Mouse (Mus musculus) G1E-ER4 (cell line): Measurements from ENCODE around the gene Spsb2. TPM values are rescaled to one million over a fixed set of nuclear protein-coding genes. Genes with fewer than 3 reads are reported as not detected.

Experiments used
- GATA1 ChIP-seq: IDR thresholded peaks from one replicate; pipeline ENCODE4 v1.8.0; 2012; ENCODE audit warnings: low read length, inconsistent platforms
- polyA plus RNA-seq: library from polyadenylated mRNA; stranded (reverse); fragments of >175 nt; gene quantifications from 2 replicates; pipeline ENCODE4 v1.2.3, GENCODE M21; 2012

The Spsb2 gene
- polyA plus RNA-seq = 10.8 and 11.7 TPM in 2 replicates

DNA sequence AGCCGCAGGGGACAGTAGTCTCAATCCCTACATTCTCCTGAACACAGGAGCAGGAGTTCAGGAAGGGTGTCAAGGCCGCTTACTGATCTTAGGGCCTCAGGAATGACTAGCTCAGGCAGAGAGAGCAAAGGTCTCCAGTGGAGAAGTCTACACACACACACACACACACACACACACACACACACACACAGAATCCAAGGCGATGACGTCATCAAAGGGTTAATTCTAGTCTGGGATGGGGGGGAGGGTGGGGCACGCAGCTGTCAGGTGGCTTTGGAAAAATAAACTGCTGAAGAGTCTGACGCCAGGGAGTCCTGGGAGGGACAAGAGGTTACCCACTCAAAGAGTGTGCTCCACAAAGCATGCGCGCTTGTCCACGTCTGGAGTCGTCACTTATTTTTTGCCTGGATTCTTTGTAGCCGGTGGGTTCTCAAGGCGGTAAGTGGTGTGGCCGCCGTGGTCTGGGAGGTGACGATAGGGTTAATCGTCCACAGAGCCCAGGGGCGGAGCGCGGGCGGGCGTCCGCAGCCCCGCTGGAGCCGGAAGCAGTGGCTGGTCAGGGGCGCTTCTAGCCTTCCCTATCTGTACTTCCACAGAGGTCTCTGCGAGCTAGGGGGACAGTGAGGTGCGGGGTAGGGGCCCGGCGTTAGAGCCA lies at the start of gene Spsb2:
TSS of gene Spsb2 (plus strand) at position 304 of the 655 bp plus-strand sequence.
- no peak for TF ChIP-seq GATA1

- no peak for TF ChIP-seq GATA1
Observed at GRCm38 (mm10) chr6:124758849-124759232, 49.6 kb upstream of the Spsb2 start.

DNA sequence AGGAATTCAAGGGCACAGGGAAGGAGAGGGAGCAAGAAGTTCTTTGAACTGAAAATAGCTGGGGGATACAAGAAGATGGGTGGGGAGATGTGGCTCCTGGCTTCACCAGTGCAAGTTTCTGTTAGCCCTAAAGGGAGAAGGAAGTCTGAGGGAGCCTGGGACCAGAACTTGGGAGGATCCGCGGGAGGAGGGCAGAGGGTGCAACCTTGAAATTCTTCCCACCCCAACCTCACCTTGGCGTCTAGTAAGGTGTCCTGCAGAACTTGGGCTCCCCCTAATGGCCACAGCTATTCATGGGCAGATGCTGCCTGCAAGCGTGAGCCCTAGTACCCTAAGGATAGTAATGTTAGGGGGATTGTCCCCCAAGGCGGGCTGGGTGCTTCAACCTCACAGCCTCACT lies 49.2 kb upstream of the Spsb2 start:
- TF ChIP-seq GATA1 = no peak

DNA sequence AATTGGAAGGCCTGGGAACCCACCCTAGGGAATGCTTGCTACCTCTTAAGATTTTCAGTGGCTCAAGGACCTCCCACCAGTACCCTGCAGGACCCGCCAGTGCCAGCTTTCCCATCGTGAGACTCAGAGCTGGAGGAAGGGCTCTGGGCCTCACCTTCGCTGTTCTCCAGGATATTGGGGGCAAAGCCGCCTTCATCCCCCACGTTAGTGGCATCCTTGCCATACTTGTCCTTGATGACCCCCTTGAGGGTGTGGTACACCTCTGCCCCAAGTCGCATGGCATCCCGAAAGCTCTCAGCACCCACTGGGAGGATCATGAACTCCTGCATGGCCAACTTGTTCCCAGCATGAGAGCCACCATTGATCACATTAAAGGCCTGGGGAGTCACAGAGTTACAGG lies 42.5 kb upstream of the Spsb2 start:
- TF ChIP-seq GATA1 = no peak

DNA sequence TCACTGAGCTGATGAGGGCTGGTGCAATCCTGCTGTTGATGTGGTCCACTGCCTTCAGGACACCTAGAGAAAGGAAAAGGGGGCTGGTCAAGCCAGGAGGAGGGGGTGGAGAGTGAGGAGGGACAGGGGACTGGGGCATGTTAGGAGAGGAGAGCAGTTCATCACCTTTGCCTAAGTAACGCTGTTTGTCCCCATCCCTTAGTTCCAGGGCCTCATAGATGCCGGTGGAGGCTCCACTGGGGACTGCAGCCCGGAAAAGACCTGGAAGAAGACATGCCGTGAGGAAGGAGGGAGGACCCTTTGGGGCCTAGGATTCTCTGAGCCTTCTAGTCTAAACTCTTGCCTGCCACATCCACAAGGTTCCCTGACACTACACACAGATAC lies 40.9 kb upstream of the Spsb2 start:
- no peak for TF ChIP-seq GATA1

GRCm38 (mm10) chr6:124767920-124768703 lies 40.3 kb upstream of the Spsb2 start:
- no peak for TF ChIP-seq GATA1

GRCm38 (mm10) chr6:124768704-124769044 lies 39.8 kb upstream of the Spsb2 start:
- TF ChIP-seq GATA1 = no peak

- TF ChIP-seq GATA1 = no peak
Observed at GRCm38 (mm10) chr6:124769101-124769765, 39.2 kb upstream of the Spsb2 start, which contains the start of gene Eno2. Gene Eno2 (minus strand): TSS chr6:124769673.

DNA sequence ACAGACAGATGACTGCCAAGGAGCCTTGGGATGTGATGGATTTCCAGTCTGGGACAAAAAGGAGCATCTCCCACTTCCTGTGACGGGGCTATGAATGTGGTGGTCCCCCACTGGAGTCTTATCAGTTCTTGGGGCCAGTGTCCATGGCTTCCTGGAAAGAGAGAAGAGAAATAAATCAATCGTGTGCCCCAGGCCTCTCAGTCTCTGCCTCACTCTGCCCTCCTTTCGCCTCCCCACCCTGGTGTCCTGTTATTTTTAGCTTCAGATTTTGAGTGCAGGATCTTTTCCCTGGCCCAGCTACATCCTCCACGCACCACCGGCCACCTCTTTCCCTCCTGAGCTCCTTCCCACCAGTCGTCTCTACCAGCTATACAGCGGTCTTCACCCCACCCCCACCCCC lies 38.4 kb upstream of the Spsb2 start:
- TF ChIP-seq GATA1 = no peak

- TF ChIP-seq GATA1 = no peak
Observed at GRCm38 (mm10) chr6:124770511-124770910, 38.0 kb upstream of the Spsb2 start.

DNA sequence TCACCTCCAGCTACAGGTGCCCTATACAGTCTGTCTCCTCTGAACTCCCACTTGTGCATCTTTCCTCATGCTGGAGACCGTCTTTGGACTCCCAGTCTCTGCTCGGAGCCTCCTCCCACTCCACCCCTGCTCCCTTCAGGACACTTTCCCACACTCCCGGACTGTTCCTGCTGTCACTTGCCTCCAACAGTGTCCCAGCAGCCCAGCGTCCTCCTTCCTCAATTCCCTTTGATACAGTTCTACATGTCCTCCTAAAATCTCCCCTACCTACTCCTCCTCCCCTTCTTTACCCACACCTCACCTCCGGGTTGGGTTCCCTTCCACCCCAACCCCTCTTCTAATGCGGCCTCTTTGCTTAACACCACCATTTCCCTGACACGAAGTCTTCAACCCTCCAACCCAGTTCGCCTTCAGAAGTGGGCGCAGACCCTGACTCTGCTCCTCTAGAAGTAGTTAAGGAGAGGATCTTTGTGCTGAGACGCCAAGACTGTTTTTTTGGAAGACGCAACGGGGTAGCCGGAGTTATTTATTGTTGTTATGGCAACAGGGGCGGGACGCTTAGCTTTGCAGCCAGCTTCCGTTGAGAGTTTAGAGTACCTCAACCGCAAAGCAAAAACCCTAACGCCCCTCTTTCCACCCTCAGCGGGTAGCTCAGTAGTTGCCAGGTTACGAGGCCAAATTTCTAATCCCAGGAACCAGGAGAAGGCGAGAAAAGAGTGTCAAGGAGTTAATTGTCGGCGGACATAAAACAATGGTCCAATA lies 29.1 kb upstream of the Spsb2 start, which contains the start of gene Lrrc23:
TSS of gene Lrrc23 (minus strand) at position 506 of the 762 bp plus-strand sequence.
- TF ChIP-seq GATA1 = no peak

DNA sequence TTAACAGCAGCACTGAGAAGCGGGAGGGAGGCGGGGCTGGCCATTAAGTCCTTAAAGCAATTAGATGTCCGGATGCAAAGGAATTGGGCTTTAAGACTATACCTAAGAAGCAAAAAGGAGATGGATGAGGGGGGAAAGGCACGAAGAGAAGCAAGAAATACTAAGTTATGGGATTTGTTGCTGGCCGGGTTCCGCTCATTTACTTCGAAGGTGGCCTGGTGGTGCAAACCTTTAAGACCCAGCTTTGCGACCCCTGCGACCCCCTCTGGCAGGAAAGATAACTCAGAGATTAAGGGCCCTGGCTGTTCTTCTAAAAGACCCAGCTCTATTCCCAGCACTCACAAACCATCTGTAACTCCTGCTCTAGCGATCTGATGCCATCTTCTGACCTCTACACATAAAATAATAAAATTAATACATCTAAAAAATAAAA lies 28.5 kb upstream of the Spsb2 start:
- no peak for TF ChIP-seq GATA1

GRCm38 (mm10) chr6:124780917-124781316 lies 27.5 kb upstream of the Spsb2 start:
- no peak for TF ChIP-seq GATA1

- TF ChIP-seq GATA1 = no peak
Observed at GRCm38 (mm10) chr6:124782436-124782835, 26.0 kb upstream of the Spsb2 start.

DNA sequence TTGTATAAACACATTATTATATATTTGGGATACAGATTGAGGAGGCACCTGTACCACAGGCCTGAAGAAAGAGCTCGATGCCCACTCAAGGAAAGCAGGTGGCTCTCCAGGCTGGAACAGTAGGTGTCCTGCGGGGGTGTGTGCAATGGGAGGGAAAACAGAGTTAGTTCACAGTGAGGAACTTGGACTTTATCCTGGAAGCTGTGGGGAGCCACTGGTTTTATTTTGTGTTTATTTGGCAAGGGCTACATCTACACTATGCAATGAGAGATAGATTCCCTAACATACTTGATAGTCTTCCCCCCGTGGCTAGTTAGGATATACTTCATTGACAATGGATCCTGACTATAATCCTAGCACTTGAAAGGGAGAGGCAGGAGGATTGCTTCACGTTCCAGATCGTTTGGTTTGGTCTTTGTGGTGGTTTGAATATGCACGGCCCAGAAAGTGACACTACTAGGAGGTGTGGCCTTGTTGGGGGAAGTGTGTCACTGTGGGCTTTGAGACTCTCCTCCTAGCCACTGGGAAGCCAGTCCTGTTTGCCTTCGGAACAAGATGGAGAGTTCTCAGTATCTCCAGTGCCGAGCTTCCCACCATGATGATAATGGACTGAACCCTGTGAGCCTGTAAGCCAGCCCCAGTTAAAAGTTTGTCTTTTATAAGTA lies 21.6 kb upstream of the Spsb2 start:
- no peak for TF ChIP-seq GATA1
